Mouse (Mus musculus) lung, embryonic 14.5 days (tissue): ENCODE results near the gene Tubb5. TPM values are rescaled to one million over a fixed set of nuclear protein-coding genes. Genes with fewer than 3 reads are reported as not detected.

Experiments
- ATAC-seq: fragments of 200-750 bp; cut with Nextera tagmentation; 2 replicates; pipeline ENCODE4 v1.8.0; 2017; ENCODE audit warnings: mild to moderate bottlenecking, moderate TSS enrichment, moderate library complexity; ENCODE audit not compliant: insufficient read depth
- DNase-seq: peaks from one replicate; pipeline ENCODE4 v3.0.0-alpha.2; 2015
- H3K27ac ChIP-seq: fragments of 300-500 bp; sonication (generic); 2 replicates; pipeline ENCODE4 v1.5.1; 2014; ENCODE audit warnings: low read depth, mild to moderate bottlenecking, moderate library complexity
- H3K27me3 ChIP-seq: fragments of 300-500 bp; sonication (generic); 2 replicates; pipeline ENCODE4 v1.6.1; 2014; ENCODE audit warnings: low read length, control low read depth; ENCODE audit not compliant: insufficient read depth
- H3K36me3 ChIP-seq: fragments of 300-500 bp; sonication (generic); 2 replicates; pipeline ENCODE4 v1.6.1; 2014; ENCODE audit warnings: control low read depth; ENCODE audit not compliant: insufficient read depth
- H3K4me1 ChIP-seq: fragments of 300-500 bp; sonication (generic); 2 replicates; pipeline ENCODE4 v1.6.1; 2014; ENCODE audit warnings: antibody characterized with exemption, control low read depth; ENCODE audit not compliant: insufficient read depth
- H3K4me2 ChIP-seq: fragments of 300-500 bp; sonication (generic); 2 replicates; pipeline ENCODE4 v1.6.1; 2014; ENCODE audit warnings: mild to moderate bottlenecking
- H3K4me3 ChIP-seq: fragments of 300-500 bp; sonication (generic); 2 replicates; pipeline ENCODE4 v1.5.1; 2014; ENCODE audit warnings: low read depth, low read length
- H3K9ac ChIP-seq: fragments of 300-500 bp; sonication (generic); 2 replicates; pipeline ENCODE4 v1.6.1; 2014
- H3K9me3 ChIP-seq: fragments of 300-500 bp; sonication (generic); 2 replicates; pipeline ENCODE4 v1.6.1; 2016; ENCODE audit warnings: low read depth, low read length, control low read depth
- CTCF ChIP-seq: IDR thresholded peaks from 2 replicates; pipeline ENCODE4 v1.5.1; 2016; ENCODE audit warnings: antibody characterized with exemption, low read depth
- WGBS: fragments of 180-500 bp; shearing (Covaris S2); extraction: QIAGEN DNeasy Blood & Tissue Kit; methylation state at CpG from one replicate; pipeline ENCODE4 v1.1.7; 2014; 5-methylcytosine and 5-hydroxymethylcytosine counted together
- polyA plus RNA-seq: library from polyadenylated mRNA; unstranded; fragments of >200 nt; fragmentation: Nextera tagmentation; extraction: Ambion mirVana; gene quantifications from 2 replicates; pipeline ENCODE4 v1.2.1, GENCODE M21; 2014

Gene Tubb5
- 1,155 and 1,206 TPM in 2 replicates for polyA plus RNA-seq

DNA sequence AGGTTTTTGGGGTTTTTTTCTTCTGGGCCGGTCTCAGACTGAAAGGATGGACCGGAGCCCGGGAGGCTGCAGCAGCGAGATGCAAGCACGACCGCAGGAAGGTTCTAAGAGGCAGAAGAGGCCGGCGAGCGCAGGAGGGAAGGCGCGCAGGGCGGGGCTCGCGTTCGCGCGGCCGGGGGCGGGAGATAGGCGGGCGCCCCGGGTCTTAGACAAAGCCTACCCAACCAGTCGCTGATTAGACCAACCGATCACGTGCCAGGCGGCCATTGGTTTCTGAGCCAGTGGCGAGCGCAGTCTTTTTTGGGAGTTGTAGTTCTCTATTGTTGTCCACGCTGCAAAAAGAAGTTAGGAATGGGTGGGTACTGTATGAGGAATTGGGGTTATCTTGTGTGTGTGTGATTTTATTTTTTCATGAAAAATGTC, at the start of gene Tubb5:
Gene Tubb5, minus strand, starts transcription at position 185 of the 423 bp plus-strand sequence.
- WGBS = 1% methylated on average over 29 of the region's 29 CpGs
- Histone ChIP-seq H3K4me1 (peaks cover 4% of the 10 kb centered on the region), H3K9ac (peak within 1 kb of the TSS; percentile 99), H3K27me3 (no peaks in the 10 kb centered on the region), H3K4me3 (peak within 1 kb of the TSS; percentile 92), H3K36me3 (peaks cover 39% of the 10 kb centered on the region), H3K4me2 (peak within 1 kb of the TSS; percentile 92), H3K27ac (peak within 1 kb of the TSS; percentile 99), H3K9me3 (no peaks in the 10 kb centered on the region)
- TF ChIP-seq CTCF = no peak
- ATAC-seq (peak; percentile 77), DNase-seq (peak; percentile 98)

DNA sequence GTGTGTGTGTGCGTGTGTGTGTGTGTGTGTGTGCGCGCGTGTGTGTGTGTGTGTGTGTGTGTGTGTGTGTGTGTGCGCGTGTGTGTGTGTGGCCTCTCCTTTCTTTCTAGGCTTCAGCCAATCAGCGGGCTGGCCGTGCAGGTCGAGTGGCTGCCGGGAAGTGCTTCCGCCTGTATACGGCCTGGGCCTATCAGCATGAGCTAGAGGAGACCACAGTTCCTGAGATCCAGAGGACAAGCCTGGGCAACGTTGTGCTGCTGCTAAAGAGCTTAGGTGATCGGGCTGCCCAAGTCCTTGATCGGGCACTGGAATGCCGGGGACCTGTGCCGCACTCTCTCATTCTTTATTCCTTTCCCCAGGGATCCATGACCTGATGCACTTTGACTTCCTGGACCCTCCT, 49.6 kb upstream of the Tubb5 start:
- no peak overlapping the region for H3K9ac ChIP-seq
- ATAC-seq = no peak
- H3K4me2 ChIP-seq = no peak overlapping the region
- no peak overlapping the region for H3K4me3 ChIP-seq
- no peak for TF ChIP-seq CTCF
- DNase-seq = no peak
- H3K36me3 ChIP-seq = peaks cover 94% of the 10 kb centered on the region
- H3K4me1 ChIP-seq = no peaks in the 10 kb centered on the region
- WGBS = 89% methylated on average over 13 of the region's 17 CpGs
- H3K27ac ChIP-seq = no peak overlapping the region
- H3K27me3 ChIP-seq = no peaks in the 10 kb centered on the region
- H3K9me3 ChIP-seq = no peaks in the 10 kb centered on the region

DNA sequence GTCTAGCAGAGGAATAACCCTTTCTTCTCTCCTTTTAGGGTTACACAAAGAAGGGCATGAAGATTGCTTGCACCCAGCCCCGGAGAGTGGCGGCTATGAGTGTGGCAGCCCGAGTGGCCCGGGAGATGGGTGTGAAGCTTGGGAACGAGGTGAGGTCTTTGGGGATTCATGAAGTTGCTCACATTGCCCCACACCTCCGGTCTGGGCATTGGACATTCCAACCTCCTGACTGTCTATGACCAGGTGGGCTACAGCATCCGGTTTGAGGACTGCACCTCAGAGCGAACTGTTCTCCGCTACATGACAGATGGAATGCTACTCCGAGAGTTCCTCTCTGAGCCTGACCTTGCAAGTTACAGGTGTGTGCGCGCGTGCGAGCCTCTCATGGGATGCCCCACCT, 45.7 kb upstream of the Tubb5 start:
- DNase-seq (no peak), ATAC-seq (no peak)
- no peak overlapping the region for H3K4me2 ChIP-seq
- H3K4me1 ChIP-seq = 0 out of 2 replicates have a peak, but pooled peaks cover 5% of the 10 kb centered on the region
- no peaks in the 10 kb centered on the region for H3K9me3 ChIP-seq
- WGBS = 94% methylated on average over 14 of the region's 14 CpGs
- H3K4me3 ChIP-seq = no peak overlapping the region
- no peak overlapping the region for H3K9ac ChIP-seq
- H3K27me3 ChIP-seq = no peaks in the 10 kb centered on the region
- no peak for TF ChIP-seq CTCF
- no peak overlapping the region for H3K27ac ChIP-seq
- peaks cover 69% of the 10 kb centered on the region for H3K36me3 ChIP-seq

DNA sequence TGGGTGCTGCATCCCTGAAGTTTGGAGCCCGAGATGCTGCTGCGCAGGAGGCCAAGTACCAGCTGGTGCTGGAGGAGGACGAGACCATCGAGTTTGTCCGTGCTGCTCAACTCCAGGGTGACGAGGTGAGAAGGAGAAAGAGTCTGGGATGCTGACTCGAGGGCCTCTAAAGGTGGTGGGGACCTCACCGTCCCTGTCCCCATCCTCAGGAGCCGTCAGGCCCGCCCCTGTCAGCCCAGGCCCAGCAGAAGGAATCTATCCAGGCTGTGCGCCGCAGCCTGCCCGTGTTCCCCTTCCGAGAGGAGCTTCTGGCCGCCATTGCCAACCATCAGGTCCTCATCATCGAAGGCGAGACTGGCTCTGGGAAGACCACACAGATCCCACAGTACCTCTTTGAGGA, 44.8 kb upstream of the Tubb5 start:
- no peak for ATAC-seq
- Histone ChIP-seq H3K36me3 (peaks cover 61% of the 10 kb centered on the region), H3K9me3 (no peaks in the 10 kb centered on the region), H3K4me3 (no peak overlapping the region), H3K9ac (no peak overlapping the region), H3K4me2 (no peak overlapping the region), H3K4me1 (0 out of 2 replicates have a peak, but pooled peaks cover 5% of the 10 kb centered on the region), H3K27me3 (no peaks in the 10 kb centered on the region), H3K27ac (no peak overlapping the region)
- no peak for TF ChIP-seq CTCF
- WGBS = 90% methylated on average over 17 of the region's 17 CpGs
- no peak for DNase-seq

DNA sequence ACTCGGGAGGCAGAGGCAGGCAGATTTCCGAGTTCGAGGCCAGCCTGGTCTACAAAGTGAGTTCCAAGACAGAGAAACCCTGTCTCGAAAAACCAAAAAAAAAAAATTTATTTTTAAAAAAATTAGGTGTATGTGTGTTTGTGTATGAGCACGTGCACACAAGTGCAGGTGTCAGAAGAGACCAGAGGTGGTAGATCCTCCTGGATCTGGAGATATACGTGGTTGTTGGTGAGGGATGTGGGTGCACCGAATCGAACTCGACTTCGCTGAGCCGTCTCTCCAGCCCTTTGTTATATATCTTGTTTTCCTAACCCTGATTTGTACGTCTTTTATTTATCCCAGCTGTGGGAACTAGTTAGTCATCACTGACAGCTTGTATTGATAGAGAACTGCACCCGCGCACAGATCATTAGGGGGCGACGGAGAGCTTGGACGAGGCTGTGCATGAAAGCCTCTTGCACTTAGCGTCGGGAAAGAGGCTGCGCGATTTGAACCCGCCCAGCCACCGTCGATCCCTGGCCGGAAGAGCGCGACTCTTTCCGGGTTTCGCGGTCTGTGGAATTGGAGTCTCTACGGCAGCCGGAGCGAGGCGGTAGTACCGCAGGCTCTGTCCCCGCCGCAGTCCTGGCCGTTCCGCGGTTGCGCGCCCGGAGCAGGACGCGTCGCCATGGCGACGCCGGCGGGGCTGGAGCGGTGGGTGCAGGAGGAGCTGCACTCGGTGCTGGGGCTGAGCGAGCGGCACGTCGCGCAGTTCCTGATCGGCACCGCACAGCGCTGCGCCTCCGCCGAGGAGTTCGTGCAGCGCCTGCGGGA, 41.3 kb upstream of the Tubb5 start, which contains the start of gene Dhx16:
Gene Dhx16, plus strand, starts transcription at position 575 of the 813 bp plus-strand sequence.
- WGBS = 6% methylated on average over 66 of the region's 66 CpGs
- TF ChIP-seq CTCF = peak; percentile 85
- H3K36me3 ChIP-seq = peaks cover 54% of the 10 kb centered on the region
- 0 out of 2 replicates have a peak, but pooled peaks cover 5% of the 10 kb centered on the region for H3K4me1 ChIP-seq
- peak within 1 kb of the TSS; percentile 93 for H3K4me3 ChIP-seq
- no peaks in the 10 kb centered on the region for H3K9me3 ChIP-seq
- ATAC-seq (peak; percentile 91), DNase-seq (peak; percentile 98)
- H3K27me3 ChIP-seq = no peaks in the 10 kb centered on the region
- H3K9ac ChIP-seq = peak within 1 kb of the TSS; percentile 83
- H3K4me2 ChIP-seq = peak within 1 kb of the TSS; percentile 73
- peak within 1 kb of the TSS; percentile 52 for H3K27ac ChIP-seq

DNA sequence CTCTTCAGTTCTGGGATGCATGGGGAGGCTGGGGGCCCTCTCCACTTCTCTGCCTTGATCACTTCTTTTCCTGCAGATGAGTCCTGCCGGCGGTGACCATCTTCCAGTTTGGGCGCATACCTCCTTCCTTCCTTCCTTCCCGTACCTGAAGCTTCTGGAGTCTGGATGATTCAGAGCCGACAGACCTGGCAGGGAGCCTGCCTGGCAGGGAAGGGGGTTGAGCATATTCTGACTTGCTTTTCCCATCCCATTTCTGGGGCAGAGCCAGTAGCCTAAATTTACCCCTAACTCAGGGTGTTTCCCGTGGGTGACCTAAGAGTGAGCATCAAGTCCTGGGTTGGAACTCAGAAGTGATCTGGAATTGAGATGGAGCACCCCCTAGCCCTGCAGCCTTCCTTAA, 36.6 kb upstream of the Tubb5 start:
- no peak overlapping the region for H3K4me3 ChIP-seq
- H3K36me3 ChIP-seq = peaks cover 46% of the 10 kb centered on the region
- DNase-seq = no peak
- TF ChIP-seq CTCF = no peak
- whole genome bisulfite sequencing = 86% methylated on average over 6 of the region's 6 CpGs
- H3K27me3 ChIP-seq = no peaks in the 10 kb centered on the region
- H3K27ac ChIP-seq = no peak overlapping the region
- H3K4me2 ChIP-seq = no peak overlapping the region
- ATAC-seq = no peak
- H3K9me3 ChIP-seq = no peaks in the 10 kb centered on the region
- H3K4me1 ChIP-seq = peaks cover 5% of the 10 kb centered on the region; the same call in 1 of the 2 replicates
- H3K9ac ChIP-seq = no peak overlapping the region
